Mouse (Mus musculus) large intestine, adult 2 months (tissue): ENCODE measurements around the gene Ifi203. TPM values are rescaled to one million over a fixed set of nuclear protein-coding genes. Genes with fewer than 3 reads are reported as not detected.
"Not testable (repeated sequence)": the region's sequence is repeated elsewhere in the genome, so short reads cannot be mapped to it uniquely, and the experiment has no call there.

Experiments
- DNase-seq: peaks from one replicate; pipeline ENCODE4 v3.0.0-alpha.2; 2012; ENCODE audit warnings: low read depth, low spot score
- WGBS: fragments of 180-500 bp; shearing (Covaris S2); methylation state at CpG from one replicate; pipeline ENCODE4 v1.1.7; 2018; 5-methylcytosine and 5-hydroxymethylcytosine counted together
- polyA plus RNA-seq: library from polyadenylated mRNA; depleted of rRNA; stranded (reverse); fragments of >200 nt; gene quantifications from 2 replicates; pipeline ENCODE4 v1.2.3, GENCODE M21; 2012; rRNA removed

The Ifi203 gene
- polyA plus RNA-seq, 1 experiment: 2.6 TPM

GRCm38 (mm10) chr1:173908390-173908789 lies 34.1 kb downstream of the Ifi203 start:
- not testable (repeated sequence) for DNase-seq

- 93% methylated on average over 4 of the region's 4 CpGs for WGBS
These were observed 36.6 kb downstream of the Ifi203 start for GRCm38 (mm10) chr1:173905885-173906284.

GRCm38 (mm10) chr1:173889741-173890140 lies 52.7 kb downstream of the Ifi203 start:
- not testable (repeated sequence) for DNase-seq

More at GRCm38 (mm10) chr1:173905885-173906284, 36.6 kb downstream of the Ifi203 start:
- not testable (repeated sequence) for DNase-seq

- WGBS: 73% methylated on average over 1 of the region's 2 CpGs
- not testable (repeated sequence) for DNase-seq
These were observed 55.3 kb downstream of the Ifi203 start for GRCm38 (mm10) chr1:173887026-173887787.

- WGBS: 32% methylated on average over 3 of the region's 3 CpGs
- DNase-seq: not testable (repeated sequence)
These were observed 62.3 kb downstream of the Ifi203 start for GRCm38 (mm10) chr1:173880004-173880666.

GRCm38 (mm10) chr1:173879225-173879987 lies 63.1 kb downstream of the Ifi203 start:
- not testable (repeated sequence) for DNase-seq
- WGBS: 52% methylated on average over 5 of the region's 5 CpGs

- DNase-seq: not testable (repeated sequence)
- WGBS: 75% methylated on average over 6 of the region's 6 CpGs
These were observed 64.2 kb downstream of the Ifi203 start for GRCm38 (mm10) chr1:173878264-173878663.

GRCm38 (mm10) chr1:173877125-173877524 lies 65.3 kb downstream of the Ifi203 start:
- 70% methylated on average over 1 of the region's 1 CpGs for WGBS
- not testable (repeated sequence) for DNase-seq

Other genes with a start within 250 kb of the Ifi203 start
- 1.1 and 2.4 TPM in 2 replicates for gene Ifi207, start 200.9 kb downstream of the Ifi203 start, polyA plus RNA-seq
- 0.41 and 0.51 TPM in 2 replicates for gene Ifi204, start 175.7 kb downstream of the Ifi203 start, polyA plus RNA-seq
- gene Ifi211, start 29.6 kb downstream of the Ifi203 start, polyA plus RNA-seq: 0.31 and 0.45 TPM in 2 replicates
- 1.6 and 1.7 TPM in 2 replicates for gene Mndal, start 181 bp downstream of the Ifi203 start, polyA plus RNA-seq
- 0.14 and 0.17 TPM in 2 replicates for gene Ifi202b, start 40.1 kb upstream of the Ifi203 start, polyA plus RNA-seq
- gene Ifi205, start 89.1 kb upstream of the Ifi203 start, polyA plus RNA-seq: 0.47 and 0.67 TPM in 2 replicates
- 0.10 and 0.11 TPM in 2 replicates for gene Olfr433, start 98.0 kb upstream of the Ifi203 start, polyA plus RNA-seq
- not detected in 2 replicates for gene Olfr432, start 106.5 kb upstream of the Ifi203 start, polyA plus RNA-seq
- not detected in 2 replicates for gene Olfr430, start 123.9 kb upstream of the Ifi203 start, polyA plus RNA-seq
- not detected in 2 replicates for gene Olfr429, start 141.7 kb upstream of the Ifi203 start, polyA plus RNA-seq
- not detected in 2 replicates for gene Olfr427, start 154.2 kb upstream of the Ifi203 start, polyA plus RNA-seq
- gene Olfr231, start 178.5 kb upstream of the Ifi203 start, polyA plus RNA-seq: not detected in 2 replicates
- not detected in 2 replicates for gene Olfr424, start 188.8 kb upstream of the Ifi203 start, polyA plus RNA-seq
- gene Olfr420, start 213.0 kb upstream of the Ifi203 start, polyA plus RNA-seq: not detected in 2 replicates
- gene Spta1, start 230.1 kb upstream of the Ifi203 start, polyA plus RNA-seq: not detected in 2 replicates